Mouse (Mus musculus): ENCODE measurements around the gene Ripk1.

DNA sequence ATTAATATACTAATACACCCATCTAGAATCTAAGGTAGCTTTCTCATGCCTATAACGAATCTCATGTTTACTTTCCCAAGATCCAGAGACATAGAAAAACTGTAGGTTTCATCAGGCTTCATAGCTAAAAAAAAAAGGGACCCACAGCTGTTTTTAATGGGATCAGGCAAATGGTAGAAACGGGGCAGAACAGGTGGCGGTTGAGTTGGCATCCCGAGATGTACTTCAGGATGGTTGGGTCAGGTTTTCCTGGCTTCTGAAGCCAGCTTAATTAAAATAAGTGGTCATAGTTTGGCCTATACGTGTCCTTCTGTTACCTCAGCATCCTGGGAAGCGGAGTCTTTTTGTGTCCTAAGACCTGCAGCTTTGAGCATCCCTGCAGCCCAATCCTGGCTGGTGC lies 69.7 kb downstream of the Ripk1 start:
- TF ChIP-seq MAX (IDR thresholded peaks at IDR 0.05), result no peak
- TF ChIP-seq CTCF (IDR thresholded peaks at IDR 0.05; ENCODE audit: control insufficient read depth, insufficient read depth, insufficient read length), result no peak

All from C2C12 (cell line).